Mouse (Mus musculus) spleen, adult 2 months (tissue): ENCODE results near the gene Vps37c. TPM values are rescaled to one million over a fixed set of nuclear protein-coding genes. Genes with fewer than 3 reads are reported as not detected.

Experiments
- DNase-seq, 2 experiments: peaks; one replicate each; pipeline versions ENCODE4 v3.0.0 to v3.0.0-alpha.2; 2012 to 2021; ENCODE audit warnings: low spot score in 2 of 2, low read depth in 1 of 2
- H3K27ac ChIP-seq: fragments of 200-500 bp; 2 replicates; pipeline ENCODE4 v1.5.1; 2012; ENCODE audit warnings: low read length, inconsistent platforms; ENCODE audit not compliant: insufficient read depth
- H3K27me3 ChIP-seq: fragments of 200-500 bp; 2 replicates; pipeline ENCODE4 v1.6.1; 2012; ENCODE audit warnings: mild to moderate bottlenecking, moderate library complexity, low read length, inconsistent platforms; ENCODE audit not compliant: control insufficient read depth, insufficient read depth
- H3K36me3 ChIP-seq: fragments of 200-500 bp; 2 replicates; pipeline ENCODE4 v1.6.1; 2012; ENCODE audit warnings: mild to moderate bottlenecking, low read length, inconsistent platforms; ENCODE audit not compliant: control insufficient read depth, insufficient read depth
- H3K4me1 ChIP-seq: fragments of 200-500 bp; 2 replicates; pipeline ENCODE4 v1.6.1; 2011; ENCODE audit warnings: inconsistent platforms; ENCODE audit not compliant: control insufficient read depth, insufficient read depth, insufficient read length
- H3K4me3 ChIP-seq: fragments of 200-500 bp; 2 replicates; pipeline ENCODE4 v1.5.1; 2011; ENCODE audit warnings: mild to moderate bottlenecking, inconsistent platforms; ENCODE audit not compliant: insufficient read depth, insufficient read length; ENCODE audit errors: extremely low read depth
- CTCF ChIP-seq: fragments of 200-500 bp; IDR thresholded peaks from 2 replicates; pipeline ENCODE4 v1.5.1; 2011; ENCODE audit warnings: mild to moderate bottlenecking, inconsistent platforms; ENCODE audit not compliant: insufficient read depth, insufficient read length, insufficient replicate concordance; ENCODE audit errors: extremely low read depth
- POLR2A ChIP-seq: fragments of 200-500 bp; IDR thresholded peaks from 2 replicates; pipeline ENCODE4 v1.6.1; 2011; ENCODE audit warnings: low read depth, low read length, inconsistent platforms
- WGBS: fragments of 180-500 bp; shearing (Covaris S2); methylation state at CpG from one replicate; pipeline ENCODE4 v1.1.7; 2018; 5-methylcytosine and 5-hydroxymethylcytosine counted together
- polyA plus RNA-seq: library from polyadenylated mRNA; depleted of rRNA; stranded (reverse); fragments of >200 nt; gene quantifications from 2 replicates; pipeline ENCODE4 v1.2.3, GENCODE M21; 2012

The Vps37c gene
- polyA plus RNA-seq, 1 experiment = 19.7 TPM

- DNase-seq = no peak
- Histone ChIP-seq H3K4me3 (peak overlapping the region; percentile 36; the same call in 1 of the 2 replicates), H3K36me3 (no peaks in the 10 kb centered on the region), H3K27ac (peak overlapping the region; percentile 71), H3K27me3 (no peaks in the 10 kb centered on the region), H3K4me1 (peaks cover 13% of the 10 kb centered on the region; the same call in 1 of the 2 replicates)
- WGBS = 51% methylated on average over 11 of the region's 11 CpGs
- TF ChIP-seq POLR2A = no peak
- TF ChIP-seq CTCF = no peak
Measured at GRCm38 (mm10) chr19:10748401-10749102, 60.0 kb downstream of the Vps37c start.

DNA sequence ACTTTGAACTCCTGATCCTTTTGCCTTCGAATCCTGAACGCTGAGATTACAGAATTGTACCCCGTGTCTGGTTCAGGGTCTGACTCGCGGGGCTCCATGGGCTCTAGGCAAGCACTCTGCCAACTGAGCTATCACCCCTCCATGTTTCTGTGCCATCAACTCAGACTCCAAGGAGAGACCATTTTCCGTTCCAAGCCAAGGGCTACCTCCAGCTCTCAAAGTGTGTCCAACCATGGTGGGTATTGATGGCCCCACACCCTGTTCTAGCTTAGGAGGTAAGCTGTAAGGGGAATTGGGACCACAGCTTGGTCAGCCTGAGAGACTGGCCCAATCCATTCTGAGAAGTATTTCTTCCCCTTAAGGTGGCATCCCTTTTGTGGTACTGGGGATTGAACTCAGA lies 60.8 kb downstream of the Vps37c start:
- peak overlapping the region; percentile 71 for H3K27ac ChIP-seq
- WGBS = 86% methylated on average over 6 of the region's 6 CpGs
- no peak for DNase-seq
- no peaks in the 10 kb centered on the region for H3K27me3 ChIP-seq
- TF ChIP-seq POLR2A (no peak), CTCF (no peak)
- H3K4me1 ChIP-seq = peaks cover 13% of the 10 kb centered on the region; the same call in 1 of the 2 replicates
- H3K36me3 ChIP-seq = no peaks in the 10 kb centered on the region
- no peak overlapping the region for H3K4me3 ChIP-seq

DNA sequence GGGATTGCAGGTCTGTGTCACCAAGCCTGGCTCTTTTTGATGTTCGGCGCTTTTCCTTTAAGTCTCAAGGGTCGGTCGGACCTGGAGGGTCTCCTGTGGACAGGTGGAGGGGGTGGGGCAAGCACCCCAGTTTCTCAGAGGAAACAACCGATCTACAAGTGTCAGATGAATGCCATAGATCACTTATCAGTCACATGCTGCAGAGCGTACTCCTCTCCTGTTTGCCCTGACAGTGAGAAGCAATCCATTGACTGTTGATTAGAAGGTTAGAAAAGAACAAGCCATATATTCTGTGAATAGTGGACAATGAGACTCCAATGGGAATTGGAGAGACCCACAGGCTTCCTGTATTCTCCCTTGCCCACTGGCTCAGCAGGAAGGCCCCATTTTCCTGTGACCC lies 61.6 kb downstream of the Vps37c start:
- 85% methylated on average over 6 of the region's 6 CpGs for WGBS
- Histone ChIP-seq H3K27me3 (no peaks in the 10 kb centered on the region), H3K27ac (no peak overlapping the region), H3K4me3 (no peak overlapping the region), H3K4me1 (peaks cover 13% of the 10 kb centered on the region; the same call in 1 of the 2 replicates), H3K36me3 (no peaks in the 10 kb centered on the region)
- no peak for DNase-seq
- no peak for TF ChIP-seq CTCF
- no peak for TF ChIP-seq POLR2A

GRCm38 (mm10) chr19:10751607-10752006 lies 63.1 kb downstream of the Vps37c start:
- no peak for TF ChIP-seq CTCF
- no peak for TF ChIP-seq POLR2A
- H3K27ac ChIP-seq = peak overlapping the region; percentile 57
- H3K36me3 ChIP-seq = no peaks in the 10 kb centered on the region
- WGBS = 29% methylated on average over 1 of the region's 1 CpGs
- H3K4me1 ChIP-seq = peaks cover 13% of the 10 kb centered on the region; the same call in 1 of the 2 replicates
- H3K27me3 ChIP-seq = no peaks in the 10 kb centered on the region
- DNase-seq = no peak
- no peak overlapping the region for H3K4me3 ChIP-seq

GRCm38 (mm10) chr19:10752106-10752505 lies 63.6 kb downstream of the Vps37c start:
- TF ChIP-seq POLR2A (no peak), CTCF (no peak)
- H3K27me3 ChIP-seq = no peaks in the 10 kb centered on the region
- 73% methylated on average over 6 of the region's 6 CpGs for WGBS
- peak overlapping the region; percentile 57 for H3K27ac ChIP-seq
- DNase-seq = no peak
- no peak overlapping the region for H3K4me3 ChIP-seq
- peaks cover 15% of the 10 kb centered on the region; the same call in 1 of the 2 replicates for H3K4me1 ChIP-seq
- H3K36me3 ChIP-seq = no peaks in the 10 kb centered on the region

- 61% methylated on average over 5 of the region's 5 CpGs for WGBS
- H3K27ac ChIP-seq = peak overlapping the region; percentile 72; the same call in 1 of the 2 replicates
Measured at GRCm38 (mm10) chr19:10752646-10753045, 64.1 kb downstream of the Vps37c start.

DNA sequence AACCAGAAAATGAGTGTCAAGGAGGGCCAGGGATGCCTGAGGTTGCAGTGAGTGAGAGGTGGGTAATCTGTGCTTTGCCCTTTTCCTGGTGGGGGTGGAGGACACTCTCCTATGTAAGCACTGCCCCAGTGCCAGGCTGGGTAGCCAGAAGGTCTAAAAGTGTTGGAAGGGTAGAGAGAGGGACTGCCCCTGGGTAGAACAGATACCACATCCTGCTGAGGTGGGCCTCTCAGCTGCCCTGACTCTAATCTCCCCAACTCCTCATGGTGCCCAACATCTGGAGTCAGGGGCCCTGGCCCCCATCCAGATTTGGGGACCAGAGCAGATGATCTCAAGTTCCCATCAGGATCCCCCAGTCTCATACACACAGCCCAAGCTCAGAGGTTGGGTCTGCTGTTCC lies 68.6 kb downstream of the Vps37c start:
- Histone ChIP-seq H3K36me3 (no peaks in the 10 kb centered on the region), H3K27ac (no peak overlapping the region), H3K4me1 (peaks cover 10% of the 10 kb centered on the region; the same call in 1 of the 2 replicates), H3K27me3 (no peaks in the 10 kb centered on the region), H3K4me3 (no peak overlapping the region)
- no peak for DNase-seq
- TF ChIP-seq POLR2A = no peak
- TF ChIP-seq CTCF = no peak

More at GRCm38 (mm10) chr19:10752646-10753045, 64.1 kb downstream of the Vps37c start:
- no peak for DNase-seq
- Histone ChIP-seq H3K27me3 (no peaks in the 10 kb centered on the region), H3K4me1 (peaks cover 14% of the 10 kb centered on the region; the same call in 1 of the 2 replicates), H3K36me3 (no peaks in the 10 kb centered on the region), H3K4me3 (no peak overlapping the region)
- TF ChIP-seq POLR2A (no peak), CTCF (no peak)
